Mouse (Mus musculus) urinary bladder, postnatal 4 days (tissue): Measurements from ENCODE around the gene Mcpt8.
"Not testable (repeated sequence)": the region's sequence is repeated elsewhere in the genome, so short reads cannot be mapped to it uniquely, and the experiment has no call there.

ENCODE experiments used
- DNase-seq, 2 experiments: peaks; one replicate each; pipeline ENCODE4 v3.0.0; 2021 to 2022; ENCODE audit warnings: low spot score in 2 of 2

Mcpt8 gene

DNA sequence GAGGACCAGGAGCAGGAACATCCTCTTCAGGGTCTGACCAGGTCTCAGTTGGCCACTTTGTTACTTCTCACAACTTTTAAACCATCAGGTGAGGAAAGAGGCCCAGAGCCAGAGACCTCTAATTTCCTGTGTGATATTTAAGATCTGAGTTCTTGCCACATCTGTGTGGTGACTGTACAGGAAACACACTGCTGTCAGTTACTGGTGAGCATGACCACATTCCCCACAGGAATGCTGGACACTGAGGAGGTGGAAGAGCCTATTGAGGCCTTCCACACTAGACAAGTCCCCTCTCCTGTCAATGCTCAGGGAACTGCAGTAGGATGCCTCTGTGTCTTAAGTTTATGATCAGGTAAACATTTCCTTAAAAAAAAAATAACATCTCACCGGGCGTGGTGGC, at the start of gene Mcpt8:
Mcpt8 (minus strand) TSS at position 107 of the 400 bp plus-strand sequence.
- no peak for DNase-seq

DNA sequence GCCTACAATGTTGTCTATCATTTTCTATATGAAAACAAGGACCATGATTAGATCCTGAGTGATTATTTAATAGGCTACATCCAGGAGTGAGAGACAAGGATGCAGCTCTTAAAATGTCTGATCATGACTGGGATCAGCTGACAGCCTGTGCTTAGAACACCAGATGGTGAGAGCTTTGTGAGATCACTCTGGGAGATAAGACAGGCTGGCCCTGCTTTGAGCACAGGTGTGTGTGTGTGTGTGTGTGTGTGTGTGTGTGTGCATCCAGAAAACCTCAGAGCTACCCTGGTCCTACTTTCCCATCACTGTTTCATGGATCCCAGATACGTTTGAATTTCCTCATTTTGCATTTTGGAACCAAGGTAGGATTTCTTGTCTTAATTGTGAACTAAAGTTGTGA, 48.6 kb upstream of the Mcpt8 start:
- not testable (repeated sequence) for DNase-seq

DNA sequence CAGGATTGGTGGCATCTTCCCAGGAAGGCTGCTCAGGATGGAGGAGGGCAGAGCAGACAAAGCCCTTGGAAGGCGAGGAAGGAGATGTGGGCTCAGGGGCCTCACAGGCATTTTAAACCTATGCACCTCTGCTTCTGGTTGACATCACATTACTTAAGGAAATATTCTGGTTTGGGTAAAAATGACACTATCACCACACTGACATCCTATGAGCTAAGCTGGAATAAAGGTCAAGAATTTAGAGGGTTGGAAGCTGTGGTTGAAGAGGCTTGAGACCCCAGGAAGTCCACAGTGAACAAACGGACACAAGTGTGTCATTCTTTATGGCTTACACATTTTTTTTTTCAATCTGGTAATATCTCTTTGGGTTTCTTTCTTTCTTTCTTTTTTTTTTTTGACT, 47.4 kb upstream of the Mcpt8 start, which contains the start of gene Gzmd:
Gzmd (minus strand) TSS at position 101 of the 400 bp plus-strand sequence.
- not testable (repeated sequence) for DNase-seq

DNA sequence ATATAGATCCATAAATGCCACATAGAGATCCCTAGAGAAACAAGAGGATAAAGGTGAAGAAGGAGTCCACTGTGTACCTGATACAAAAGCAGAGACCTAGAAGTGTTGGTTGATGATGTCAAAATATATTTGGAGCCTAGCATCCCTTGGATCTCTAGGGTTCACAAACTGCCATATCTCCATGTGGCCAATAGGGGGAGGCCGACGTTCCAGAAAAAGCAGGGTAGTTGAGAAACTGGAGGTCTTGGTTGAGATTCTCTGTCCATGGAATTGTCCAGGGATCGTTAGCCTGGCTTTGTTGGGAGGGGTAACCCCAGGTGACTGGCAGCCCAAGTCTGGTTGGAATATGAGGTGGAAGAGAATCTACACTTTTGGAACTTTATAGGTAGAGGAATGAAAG, 43.3 kb upstream of the Mcpt8 start:
- DNase-seq, result no peak

DNA sequence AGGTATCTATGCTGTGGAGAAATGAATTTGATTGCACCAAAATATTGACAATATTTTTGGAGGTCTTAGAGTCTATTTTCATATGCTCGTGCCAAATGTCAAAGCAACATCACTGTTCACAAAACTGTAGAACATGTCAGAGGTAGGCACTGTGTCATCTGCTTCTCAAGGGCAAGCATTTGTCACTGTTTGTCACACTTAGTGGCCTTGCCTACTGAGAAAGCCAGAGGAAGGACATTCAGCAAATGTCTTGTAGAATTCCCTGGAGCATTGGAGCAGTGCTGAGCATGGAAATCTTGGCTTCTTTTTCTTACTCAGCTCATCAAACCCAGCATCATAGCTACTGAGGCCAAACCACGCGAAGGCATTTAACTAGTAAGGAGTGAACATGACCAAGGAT, 38.4 kb upstream of the Mcpt8 start:
- DNase-seq, result no peak

- DNase-seq, result no peak
Measured at GRCm38 (mm10) chr14:56120525-56120924, 35.5 kb upstream of the Mcpt8 start, which contains the start of gene Gzme. Gene Gzme (minus strand): TSS chr14:56120625.

DNA sequence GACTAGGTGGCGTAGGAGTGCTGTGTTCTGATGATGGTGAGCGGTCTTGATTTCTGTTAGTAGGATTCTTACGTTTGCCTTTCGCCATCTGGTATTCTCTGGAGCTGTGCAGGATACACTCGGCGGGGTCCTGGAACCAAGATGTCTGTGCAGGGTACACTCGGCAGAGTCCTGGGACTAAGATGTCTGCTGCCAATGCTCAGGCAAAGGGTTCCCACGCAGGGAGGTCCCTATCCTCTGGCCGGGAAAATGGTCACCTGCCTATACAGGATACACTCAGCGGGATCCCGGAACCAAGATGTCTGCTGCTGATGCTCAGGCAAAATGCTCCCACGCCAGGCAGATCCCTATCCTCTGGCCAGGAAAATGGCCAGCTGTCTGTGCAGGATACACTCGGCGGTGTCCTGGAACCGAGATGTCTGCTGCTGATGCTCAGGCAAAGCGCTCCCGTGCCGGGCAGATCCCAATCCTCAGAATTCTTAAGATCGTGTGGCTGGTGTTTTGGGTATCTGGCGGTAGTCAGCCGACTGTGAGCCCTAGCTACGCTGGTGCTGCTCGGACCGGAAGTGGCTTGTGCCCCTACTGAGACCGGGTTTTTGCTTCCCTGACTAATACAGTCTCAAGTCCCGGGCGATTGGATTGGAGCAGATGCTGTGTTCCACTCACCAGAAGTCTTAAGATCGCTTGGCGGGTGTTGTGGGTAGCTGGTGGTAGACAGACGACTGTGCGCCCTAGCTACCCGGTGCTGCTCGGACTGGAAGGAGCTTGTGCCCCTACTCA, 30.6 kb upstream of the Mcpt8 start:
- not testable (repeated sequence) for DNase-seq

DNA sequence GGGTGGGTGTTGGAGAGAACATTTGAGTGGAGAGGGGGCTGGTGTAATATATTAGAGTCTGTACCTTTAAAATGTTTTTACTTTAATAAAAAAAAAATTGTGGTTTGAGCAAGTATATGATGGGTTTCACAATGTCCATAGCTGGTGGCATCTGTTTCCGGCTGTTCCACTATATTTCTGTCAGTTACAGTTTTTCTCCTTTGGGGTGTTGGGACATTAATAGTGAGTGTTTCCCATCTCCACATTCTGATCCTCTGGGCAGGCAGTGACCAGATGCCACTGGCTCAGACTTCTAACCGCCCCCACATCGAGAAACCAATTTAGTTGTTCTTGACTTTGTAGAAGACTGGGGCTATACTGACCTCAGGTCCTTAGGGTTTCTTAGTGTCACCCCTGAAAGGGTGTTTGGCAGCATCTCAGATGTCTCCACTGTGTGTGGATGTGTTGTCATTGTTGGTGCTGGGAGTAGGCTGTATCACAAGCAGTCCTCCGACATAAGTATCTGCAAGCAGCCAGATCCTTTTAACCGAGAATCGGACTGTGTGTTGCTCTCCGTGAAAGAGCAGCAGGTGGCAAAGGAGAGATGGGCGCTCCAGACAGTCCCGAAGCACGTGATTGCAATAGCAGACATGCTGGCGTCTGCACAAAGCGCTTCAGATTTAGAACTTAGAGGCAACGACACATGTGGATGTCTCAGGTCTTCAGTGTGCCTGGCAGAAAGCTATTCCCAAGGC, 20.5 kb upstream of the Mcpt8 start:
- no peak for DNase-seq

DNA sequence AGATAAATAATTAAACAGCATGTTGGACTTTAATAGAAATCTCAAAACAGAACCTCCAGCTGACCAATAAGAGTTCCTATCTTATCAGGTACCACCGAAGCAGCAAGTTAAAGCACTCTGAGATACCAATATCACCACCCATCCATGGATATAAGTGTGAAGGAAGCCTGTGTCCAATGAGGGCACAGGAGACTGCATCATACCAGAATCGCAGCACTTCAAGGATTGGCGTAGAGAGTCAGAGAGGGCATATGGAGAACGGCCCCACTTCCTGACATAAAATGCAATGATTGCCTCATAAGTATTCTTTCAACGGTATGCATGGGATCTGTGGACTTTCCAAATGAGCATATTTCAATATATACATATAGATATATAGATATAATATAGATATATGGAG, 19.9 kb upstream of the Mcpt8 start:
- no peak for DNase-seq

DNA sequence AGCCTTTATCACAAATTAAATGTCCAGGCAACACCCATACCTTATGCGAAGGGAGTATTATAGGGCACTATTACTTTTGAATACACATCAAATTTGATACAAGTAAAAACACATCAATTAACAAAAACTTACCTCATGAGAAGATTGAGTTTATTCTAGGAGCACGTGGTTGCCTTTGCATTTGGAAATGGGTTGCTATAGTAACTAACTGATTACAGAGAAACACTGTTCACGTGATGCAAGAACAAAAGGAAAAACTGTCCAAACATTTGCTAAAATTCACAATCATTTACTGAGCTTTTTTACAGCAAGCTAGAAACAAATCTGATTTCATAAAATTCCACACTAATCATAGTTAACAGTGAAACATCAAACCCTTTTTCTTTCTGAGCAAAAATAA, 18.4 kb upstream of the Mcpt8 start:
- no peak for DNase-seq

- no peak for DNase-seq
Measured at GRCm38 (mm10) chr14:56102386-56102785, 17.3 kb upstream of the Mcpt8 start, which contains the start of gene Ctsg. Gene Ctsg (minus strand): TSS chr14:56102574.

DNA sequence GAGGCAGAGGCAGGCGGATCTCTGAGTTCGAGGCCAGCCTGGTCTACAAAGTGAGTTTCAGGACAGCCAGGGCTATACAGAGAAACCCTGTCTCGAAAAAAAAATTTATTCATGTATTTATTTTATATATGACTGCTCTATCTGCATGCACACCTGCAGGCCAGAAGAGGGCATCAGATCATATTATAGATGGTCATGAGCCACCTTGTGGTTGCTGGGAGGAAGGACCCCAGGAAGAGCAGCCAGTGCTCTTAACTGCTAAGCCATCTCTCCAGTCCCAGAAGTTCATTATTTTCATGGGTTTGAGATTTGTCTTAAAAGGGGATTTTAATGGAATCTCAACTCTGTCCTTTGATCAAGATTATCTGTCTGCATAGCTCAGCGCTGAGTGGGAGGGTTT, 13.9 kb upstream of the Mcpt8 start:
- DNase-seq, result no peak

GRCm38 (mm10) chr14:56097597-56097996, 12.5 kb upstream of the Mcpt8 start:
- DNase-seq, result no peak

DNA sequence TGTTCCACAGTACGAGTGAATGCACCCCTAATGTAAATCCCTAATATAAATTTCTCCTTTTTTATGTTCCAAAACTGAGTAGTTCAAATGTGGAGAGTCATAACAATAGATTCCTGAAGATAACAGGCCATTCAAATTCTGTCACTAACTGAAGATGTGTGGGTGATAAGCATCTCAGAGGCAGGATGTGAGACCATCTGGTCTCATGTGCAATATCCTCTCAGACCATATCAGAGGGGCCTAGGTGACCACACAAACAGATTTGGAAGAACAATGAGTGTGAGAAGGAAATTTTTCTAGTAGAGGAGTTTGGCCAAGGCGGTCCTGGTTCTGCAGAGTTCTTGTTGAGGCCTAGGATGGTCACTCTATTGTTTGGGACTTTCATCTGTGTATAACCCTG, 8.3 kb upstream of the Mcpt8 start:
- no peak for DNase-seq

DNA sequence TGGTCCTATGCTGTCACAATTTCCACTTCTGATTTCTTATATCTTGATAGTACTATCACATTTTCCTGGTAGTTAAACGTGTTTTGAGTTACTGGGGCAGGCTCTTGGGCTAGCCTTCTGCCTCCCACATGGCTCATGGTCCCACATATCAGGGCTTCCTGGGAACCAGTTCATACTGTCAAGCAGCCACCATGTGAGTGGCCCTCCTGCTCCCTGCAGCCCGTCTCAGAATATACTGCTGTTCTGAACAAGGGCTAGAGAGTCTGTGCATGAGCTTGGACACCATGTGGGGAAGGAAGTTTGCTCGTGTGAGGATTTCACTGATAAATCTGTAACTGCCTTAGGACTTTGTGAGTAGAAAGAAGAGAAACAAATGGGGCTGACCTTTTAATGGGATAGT, 1.6 kb upstream of the Mcpt8 start:
- DNase-seq, result no peak

GRCm38 (mm10) chr14:56082016-56082415, 3.1 kb downstream of the Mcpt8 start:
- DNase-seq, result no peak

- DNase-seq, result not testable (repeated sequence)
Measured at GRCm38 (mm10) chr14:56062213-56062612, 22.9 kb downstream of the Mcpt8 start, which contains the start of gene Mcpt4. Gene Mcpt4 (minus strand): TSS chr14:56062313.

GRCm38 (mm10) chr14:56057722-56058121, 27.4 kb downstream of the Mcpt8 start:
- DNase-seq, result no peak

DNA sequence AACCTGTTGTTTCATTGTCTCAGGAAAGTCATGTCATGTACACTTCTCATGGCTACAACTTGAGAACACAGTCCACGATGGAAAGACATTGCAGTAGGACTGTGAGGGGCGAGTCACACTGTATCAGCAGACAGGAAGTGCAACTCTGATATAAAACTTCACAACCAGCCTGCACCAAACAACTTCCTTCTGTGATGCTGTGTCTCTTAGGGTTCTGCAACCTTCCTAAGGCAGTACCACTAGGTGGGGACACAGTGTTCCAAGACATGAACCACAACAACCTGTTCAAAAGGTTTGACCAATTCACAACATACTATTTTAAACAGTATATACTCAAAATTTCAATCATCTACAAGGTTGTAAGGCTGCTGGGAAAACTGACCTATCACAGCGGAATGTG, 29.7 kb downstream of the Mcpt8 start:
- no peak for DNase-seq

DNA sequence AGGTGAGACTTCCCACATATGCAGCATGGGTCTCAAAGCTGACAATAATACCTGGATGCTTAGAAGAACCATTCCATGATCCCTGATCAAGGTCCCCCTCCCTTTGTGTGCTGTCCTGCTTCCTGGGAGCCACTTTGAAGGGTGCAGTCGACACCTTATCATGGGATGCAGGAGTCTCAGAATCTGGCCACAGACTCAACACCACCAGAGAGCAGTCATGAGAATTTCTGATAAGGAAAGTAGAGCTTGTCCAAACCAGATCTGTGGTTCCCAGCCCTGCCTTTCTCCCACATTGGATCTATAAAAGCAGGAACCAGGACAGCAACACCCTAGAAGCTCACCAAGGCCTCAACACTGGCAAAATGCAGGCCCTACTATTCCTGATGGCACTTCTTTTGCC, 43.3 kb downstream of the Mcpt8 start, which contains the start of gene Mcpt2:
Mcpt2 (plus strand) TSS at position 250 of the 400 bp plus-strand sequence.
- DNase-seq, result not testable (repeated sequence)

DNA sequence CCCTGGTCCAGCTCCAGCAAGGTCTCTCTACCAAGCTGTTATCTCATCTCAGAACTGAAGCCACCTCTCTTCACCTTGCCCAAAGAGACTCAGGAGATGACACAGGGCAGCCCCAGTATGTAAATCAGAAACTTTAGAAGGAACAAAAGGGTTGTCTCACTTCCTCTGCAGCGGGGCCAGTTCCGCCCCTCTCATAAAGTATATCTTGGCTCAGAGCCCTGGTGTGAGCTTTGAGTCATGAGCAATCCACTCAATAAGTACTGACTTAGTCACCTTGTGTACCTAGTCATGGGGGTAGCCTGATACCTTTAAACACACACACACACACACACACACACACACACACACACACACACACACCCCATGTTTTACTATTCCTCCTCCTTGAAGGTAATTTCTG, 50.6 kb downstream of the Mcpt8 start:
- DNase-seq, result no peak
